21 mouse cellular contexts compared by ENCODE assay signal in the genomic region with DNA sequence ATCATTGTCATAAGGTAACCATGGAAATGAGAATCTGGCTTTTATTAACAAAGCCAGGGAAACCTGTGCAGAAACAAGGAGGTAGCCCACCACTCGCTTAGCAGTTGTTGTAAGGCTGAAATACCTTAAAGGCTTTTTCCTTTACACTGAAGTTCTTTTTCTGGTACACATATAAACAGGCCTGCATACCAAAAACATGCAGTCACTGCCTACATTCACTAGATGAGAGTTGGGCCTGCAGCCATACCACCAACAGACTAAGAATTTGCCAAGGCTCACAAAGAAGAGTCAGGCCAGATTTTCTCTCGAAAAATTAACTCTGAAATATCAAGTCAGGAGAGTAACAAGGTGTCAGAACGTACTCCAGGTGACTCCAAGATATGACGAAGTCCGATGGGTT.
DNase-seq lines count a peak whose midpoint lies in the region; ATAC-seq and TF ChIP-seq lines count a peak whose summit lies in the region.
"Had no signal": no experiment of that assay in that cellular context is flagged by ENCODE, and none has a peak within 500 bp of the region (broad histone marks: within the 10 kb centered on the region; RNA-seq: fewer than 3 reads in every experiment).

No protein-coding gene starts in this region.

- no peak overlapping the region for H3K4me2 ChIP-seq in embryonic facial prominence, embryonic 11.5 days (ENCODE audit: low read depth, low read length)
- no peak overlapping the region for H3K4me2 ChIP-seq in midbrain, postnatal 0 days (ENCODE audit: low read depth, low read length, poor library complexity, severe bottlenecking)
- no peak overlapping the region for H3K4me2 ChIP-seq in midbrain, embryonic 11.5 days
- H3K4me2 ChIP-seq in limb, embryonic 14.5 days (replicated peaks; ENCODE audit: low read depth, low read length, severe bottlenecking) = no peak overlapping the region
- no peak overlapping the region for H3K4me2 ChIP-seq in intestine, postnatal 0 days (replicated peaks; ENCODE audit: low read depth)
- H3K4me2 ChIP-seq in heart, embryonic 11.5 days = no peak overlapping the region
- H3K4me2 ChIP-seq: hindbrain, embryonic 15.5 days; liver, embryonic 11.5 days; lung, embryonic 15.5 days; neural tube, embryonic 12.5 days; stomach, embryonic 15.5 days had no signal

- DNase-seq in embryonic facial prominence, embryonic 11.5 days (ENCODE audit: low spot score) = peak; percentile 28
- no peak for DNase-seq in embryonic facial prominence, embryonic 10.5 days (ENCODE audit: low spot score)
- DNase-seq in midbrain, postnatal 0 days (ENCODE audit: low spot score) = peak; percentile 3
- DNase-seq in midbrain, embryonic 11.5 days (ENCODE audit: low spot score, missing footprints) = no peak
- peak; percentile 73 for DNase-seq in limb, embryonic 14.5 days (ENCODE audit: low spot score)
- no peak for DNase-seq in spleen, adult 12 weeks (ENCODE audit: low spot score)
- DNase-seq: adrenal gland, postnatal 25 days; cerebellum, adult 9-10 months; gastrocnemius, postnatal 25 days; kidney, adult 8-10 months; kidney, postnatal 36 days; layer of hippocampus, adult 9-11 months; thymus, adult 2 months had no signal

- no peak for TF ChIP-seq POLR2A in limb, embryonic 14.5 days (IDR thresholded peaks at IDR 0.05; ENCODE audit: borderline replicate concordance, extremely low read depth, insufficient read depth, insufficient read length)

- no peak overlapping the region for H3K4me3 ChIP-seq in embryonic facial prominence, embryonic 11.5 days (ENCODE audit: low read depth, low read length)
- no peak overlapping the region for H3K4me3 ChIP-seq in embryonic facial prominence, embryonic 10.5 days
- H3K4me3 ChIP-seq in midbrain, postnatal 0 days (ENCODE audit: low read depth, low read length) = no peak overlapping the region
- H3K4me3 ChIP-seq in midbrain, embryonic 11.5 days (ENCODE audit: low read depth, low read length) = no peak overlapping the region
- H3K4me3 ChIP-seq in limb, embryonic 14.5 days (replicated peaks; ENCODE audit: low read length) = no peak overlapping the region
- H3K4me3 ChIP-seq in intestine, postnatal 0 days (ENCODE audit: low read depth, low read length) = no peak overlapping the region
- H3K4me3 ChIP-seq in heart, embryonic 11.5 days (ENCODE audit: low read depth, low read length) = no peak overlapping the region
- H3K4me3 ChIP-seq: erythroblast, embryonic 14.5 days; hindbrain, embryonic 15.5 days; lung, embryonic 15.5 days; neural tube, embryonic 12.5 days; stomach, embryonic 15.5 days had no signal

- no peak overlapping the region for H3K9ac ChIP-seq in embryonic facial prominence, embryonic 11.5 days (replicated peaks; ENCODE audit: low read length)
- no peak overlapping the region for H3K9ac ChIP-seq in midbrain, postnatal 0 days (replicated peaks; ENCODE audit: low read length, poor library complexity, severe bottlenecking)
- no peak overlapping the region for H3K9ac ChIP-seq in midbrain, embryonic 11.5 days (ENCODE audit: low read length)
- no peak overlapping the region for H3K9ac ChIP-seq in limb, embryonic 14.5 days (ENCODE audit: low read depth, low read length, severe bottlenecking)
- no peak overlapping the region for H3K9ac ChIP-seq in intestine, postnatal 0 days (ENCODE audit: low read depth, low read length)
- no peak overlapping the region for H3K9ac ChIP-seq in heart, embryonic 11.5 days (ENCODE audit: low read depth, low read length)
- H3K9ac ChIP-seq: hindbrain, embryonic 15.5 days; lung, embryonic 15.5 days; neural tube, embryonic 12.5 days; stomach, embryonic 15.5 days had no signal

- TF ChIP-seq CTCF in midbrain, postnatal 0 days (IDR thresholded peaks at IDR 0.05) = no peak
- TF ChIP-seq CTCF in intestine, postnatal 0 days (IDR thresholded peaks at IDR 0.05; ENCODE audit: low read depth) = no peak

- WGBS in embryonic facial prominence, embryonic 11.5 days = 79% methylated on average over 5 of the region's 5 CpGs
- 82% methylated on average over 5 of the region's 5 CpGs for WGBS in embryonic facial prominence, embryonic 10.5 days
- 80% methylated on average over 5 of the region's 5 CpGs for WGBS in midbrain, postnatal 0 days
- WGBS in midbrain, embryonic 11.5 days = 83% methylated on average over 5 of the region's 5 CpGs
- 35% methylated on average over 5 of the region's 5 CpGs for WGBS in limb, embryonic 14.5 days
- WGBS in intestine, postnatal 0 days = 75% methylated on average over 5 of the region's 5 CpGs
- 71% methylated on average over 5 of the region's 5 CpGs for WGBS in heart, embryonic 11.5 days (ENCODE audit: insufficient replicate concordance)

- no peaks in the 10 kb centered on the region for H3K36me3 ChIP-seq in embryonic facial prominence, embryonic 11.5 days (replicated peaks; ENCODE audit: control insufficient read depth, insufficient read depth, low read depth, low read length)
- no peaks in the 10 kb centered on the region for H3K36me3 ChIP-seq in embryonic facial prominence, embryonic 10.5 days (replicated peaks)
- no peaks in the 10 kb centered on the region for H3K36me3 ChIP-seq in midbrain, postnatal 0 days (ENCODE audit: insufficient read depth, low read length)
- no peaks in the 10 kb centered on the region for H3K36me3 ChIP-seq in midbrain, embryonic 11.5 days (ENCODE audit: control insufficient read depth, insufficient read depth, low read length)
- H3K36me3 ChIP-seq in limb, embryonic 14.5 days (ENCODE audit: control insufficient read depth, insufficient read depth, low read length) = no peaks in the 10 kb centered on the region
- H3K36me3 ChIP-seq in intestine, postnatal 0 days (ENCODE audit: control insufficient read depth, insufficient read depth) = no peaks in the 10 kb centered on the region
- H3K36me3 ChIP-seq in heart, embryonic 11.5 days (ENCODE audit: control insufficient read depth, insufficient read depth, low read length) = no peaks in the 10 kb centered on the region
- H3K36me3 ChIP-seq: hindbrain, embryonic 15.5 days; lung, embryonic 15.5 days; neural tube, embryonic 12.5 days; stomach, embryonic 15.5 days had no signal

- no peak for ATAC-seq in embryonic facial prominence, embryonic 11.5 days (replicated peaks; ENCODE audit: insufficient number of reproducible peaks, low FRiP score, low TSS enrichment, low read depth)
- no peak for ATAC-seq in midbrain, postnatal 0 days (ENCODE audit: low FRiP score)
- no peak for ATAC-seq in midbrain, embryonic 11.5 days (ENCODE audit: low FRiP score)
- ATAC-seq in limb, embryonic 14.5 days (ENCODE audit: low FRiP score, low read depth) = peak; percentile 71; the same call in 1 of the 2 replicates
- ATAC-seq in intestine, postnatal 0 days = no peak
- no peak for ATAC-seq in heart, embryonic 11.5 days (replicated peaks; ENCODE audit: insufficient number of reproducible peaks, low FRiP score, low TSS enrichment)

- H3K27ac ChIP-seq in embryonic facial prominence, embryonic 11.5 days (replicated peaks; ENCODE audit: low read depth, low read length) = no peak overlapping the region
- H3K27ac ChIP-seq in embryonic facial prominence, embryonic 10.5 days (replicated peaks) = no peak overlapping the region
- H3K27ac ChIP-seq in midbrain, postnatal 0 days (ENCODE audit: low read depth, low read length) = no peak overlapping the region
- H3K27ac ChIP-seq in midbrain, embryonic 11.5 days (ENCODE audit: low read depth, low read length) = no peak overlapping the region
- no peak overlapping the region for H3K27ac ChIP-seq in limb, embryonic 14.5 days (replicated peaks; ENCODE audit: low read depth, low read length)
- H3K27ac ChIP-seq in intestine, postnatal 0 days (ENCODE audit: low read depth, low read length) = no peak overlapping the region
- no peak overlapping the region for H3K27ac ChIP-seq in heart, embryonic 11.5 days (ENCODE audit: low read depth, low read length)
- H3K27ac ChIP-seq: hindbrain, embryonic 15.5 days; lung, embryonic 15.5 days; neural tube, embryonic 12.5 days; stomach, embryonic 15.5 days had no signal

- H3K27me3 ChIP-seq in embryonic facial prominence, embryonic 11.5 days (ENCODE audit: control insufficient read depth, insufficient read depth, low read length) = no peaks in the 10 kb centered on the region
- no peaks in the 10 kb centered on the region for H3K27me3 ChIP-seq in embryonic facial prominence, embryonic 10.5 days (replicated peaks; ENCODE audit: low read depth, poor library complexity, severe bottlenecking)
- no peaks in the 10 kb centered on the region for H3K27me3 ChIP-seq in midbrain, postnatal 0 days (ENCODE audit: insufficient read depth, low read length)
- no peaks in the 10 kb centered on the region for H3K27me3 ChIP-seq in midbrain, embryonic 11.5 days (ENCODE audit: control insufficient read depth, insufficient read depth, low read length)
- H3K27me3 ChIP-seq in limb, embryonic 14.5 days (ENCODE audit: control insufficient read depth, insufficient read depth, low read length) = no peaks in the 10 kb centered on the region
- H3K27me3 ChIP-seq in intestine, postnatal 0 days (replicated peaks; ENCODE audit: control insufficient read depth, insufficient read depth, low read length) = no peaks in the 10 kb centered on the region
- H3K27me3 ChIP-seq in heart, embryonic 11.5 days (ENCODE audit: control insufficient read depth, insufficient read depth, low read length) = no peaks in the 10 kb centered on the region
- H3K27me3 ChIP-seq: hindbrain, embryonic 15.5 days; lung, embryonic 15.5 days; neural tube, embryonic 12.5 days; stomach, embryonic 15.5 days had no signal

- H3K9me3 ChIP-seq in embryonic facial prominence, embryonic 11.5 days (replicated peaks; ENCODE audit: control insufficient read depth, low read length) = no peaks in the 10 kb centered on the region
- no peaks in the 10 kb centered on the region for H3K9me3 ChIP-seq in embryonic facial prominence, embryonic 10.5 days
- H3K9me3 ChIP-seq in midbrain, postnatal 0 days (ENCODE audit: low read length) = no peaks in the 10 kb centered on the region
- no peaks in the 10 kb centered on the region for H3K9me3 ChIP-seq in midbrain, embryonic 11.5 days (ENCODE audit: control insufficient read depth, low read length)
- no peaks in the 10 kb centered on the region for H3K9me3 ChIP-seq in limb, embryonic 14.5 days (ENCODE audit: control insufficient read depth, low read length)
- H3K9me3 ChIP-seq in intestine, postnatal 0 days (ENCODE audit: control insufficient read depth) = no peaks in the 10 kb centered on the region
- H3K9me3 ChIP-seq in heart, embryonic 11.5 days (replicated peaks; ENCODE audit: control insufficient read depth, low read length) = no peaks in the 10 kb centered on the region
- H3K9me3 ChIP-seq: hindbrain, embryonic 15.5 days; lung, embryonic 15.5 days; neural tube, embryonic 12.5 days; stomach, embryonic 15.5 days had no signal

- H3K4me1 ChIP-seq in embryonic facial prominence, embryonic 11.5 days (ENCODE audit: control insufficient read depth, insufficient read depth, low read length) = no peaks in the 10 kb centered on the region; the same call in 1 of the 2 replicates
- peaks cover 3% of the 10 kb centered on the region; the same call in 1 of the 2 replicates for H3K4me1 ChIP-seq in embryonic facial prominence, embryonic 10.5 days
- no peaks in the 10 kb centered on the region for H3K4me1 ChIP-seq in midbrain, postnatal 0 days (ENCODE audit: insufficient read depth, low read length)
- H3K4me1 ChIP-seq in midbrain, embryonic 11.5 days (ENCODE audit: control insufficient read depth, insufficient read depth, low read length) = no peaks in the 10 kb centered on the region
- peaks cover 9% of the 10 kb centered on the region for H3K4me1 ChIP-seq in limb, embryonic 14.5 days (ENCODE audit: control insufficient read depth, insufficient read depth, low read length)
- no peaks in the 10 kb centered on the region for H3K4me1 ChIP-seq in intestine, postnatal 0 days (replicated peaks; ENCODE audit: control insufficient read depth, insufficient read depth, low read length)
- no peaks in the 10 kb centered on the region for H3K4me1 ChIP-seq in heart, embryonic 11.5 days (ENCODE audit: control insufficient read depth, insufficient read depth, low read length)
- H3K4me1 ChIP-seq: hindbrain, embryonic 15.5 days; lung, embryonic 15.5 days; neural tube, embryonic 12.5 days; stomach, embryonic 15.5 days had no signal

Comparison
In these comparisons a context has a peak if more than half of its experiments do, and no peak if none do; other contexts are left out.
1. DNase-seq: peak in embryonic facial prominence, embryonic 11.5 days (single experiment), midbrain, postnatal 0 days (single experiment) and limb, embryonic 14.5 days (single experiment); none in embryonic facial prominence, embryonic 10.5 days (single experiment), midbrain, embryonic 11.5 days (single experiment) and spleen, adult 12 weeks (single experiment).